Mouse (Mus musculus) midbrain, embryonic 12.5 days (tissue): Measurements from ENCODE around the gene Gemin8. TPM values are rescaled to one million over a fixed set of nuclear protein-coding genes. Genes with fewer than 3 reads are reported as not detected.

Experiments used
- ATAC-seq: fragments of 200-750 bp; cut with Nextera tagmentation; 2 replicates; pipeline ENCODE4 v1.8.0; 2017; ENCODE audit warnings: low read depth, moderate TSS enrichment, moderate library complexity; ENCODE audit not compliant: low FRiP score
- H3K27ac ChIP-seq: fragments of 300-500 bp; sonication (generic); replicated peaks from 2 replicates; pipeline ENCODE4 v1.5.1; 2016; ENCODE audit warnings: mild to moderate bottlenecking
- H3K27me3 ChIP-seq: fragments of 300-500 bp; sonication (generic); 2 replicates; pipeline ENCODE4 v1.6.1; 2016; ENCODE audit warnings: mild to moderate bottlenecking
- H3K36me3 ChIP-seq: fragments of 300-500 bp; sonication (generic); 2 replicates; pipeline ENCODE4 v1.6.1; 2016
- H3K4me1 ChIP-seq: fragments of 300-500 bp; sonication (generic); 2 replicates; pipeline ENCODE4 v1.6.1; 2016
- H3K4me2 ChIP-seq: fragments of 300-500 bp; sonication (generic); replicated peaks from 2 replicates; pipeline ENCODE4 v1.6.1; 2016; ENCODE audit warnings: mild to moderate bottlenecking, moderate library complexity
- H3K4me3 ChIP-seq: fragments of 300-500 bp; sonication (generic); 2 replicates; pipeline ENCODE4 v1.5.1; 2016; ENCODE audit warnings: mild to moderate bottlenecking
- H3K9ac ChIP-seq: fragments of 300-500 bp; sonication (generic); replicated peaks from 2 replicates; pipeline ENCODE4 v1.6.1; 2016; ENCODE audit warnings: mild to moderate bottlenecking, moderate library complexity
- H3K9me3 ChIP-seq: fragments of 300-500 bp; sonication (generic); 2 replicates; pipeline ENCODE4 v1.6.1; 2016; ENCODE audit warnings: mild to moderate bottlenecking
- WGBS: fragments of 180-500 bp; shearing (Covaris S2); methylation state at CpG from one replicate; pipeline ENCODE4 v1.1.7; 2016; 5-methylcytosine and 5-hydroxymethylcytosine counted together
- polyA plus RNA-seq: library from polyadenylated mRNA; unstranded; fragments of >200 nt; fragmentation: Nextera tagmentation; extraction: Ambion mirVana; gene quantifications from 2 replicates; pipeline ENCODE4 v1.2.1, GENCODE M21; 2016

Gemin8 gene
- 11.5 and 13.2 TPM in 2 replicates for polyA plus RNA-seq

- peaks cover 9% of the 10 kb centered on the region; the same call in 1 of the 2 replicates for H3K4me1 ChIP-seq
- WGBS: 19% methylated on average over 31 of the region's 31 CpGs
- peaks cover 19% of the 10 kb centered on the region for H3K27me3 ChIP-seq
- H3K9ac ChIP-seq: peak within 1 kb of the TSS; percentile 46; the same call in 1 of the 2 replicates
- H3K27ac ChIP-seq: peak within 1 kb of the TSS; percentile 86
- H3K4me2 ChIP-seq: peak within 1 kb of the TSS; percentile 51
- H3K36me3 ChIP-seq: no peaks in the 10 kb centered on the region
- ATAC-seq: peak; percentile 99
- peak within 1 kb of the TSS; percentile 47 for H3K4me3 ChIP-seq
- no peaks in the 10 kb centered on the region for H3K9me3 ChIP-seq
These were observed at the start of gene Gemin8 for GRCm38 (mm10) chrX:166169892-166170799. Gene Gemin8, plus strand, starts transcription at chrX:166170454.

DNA sequence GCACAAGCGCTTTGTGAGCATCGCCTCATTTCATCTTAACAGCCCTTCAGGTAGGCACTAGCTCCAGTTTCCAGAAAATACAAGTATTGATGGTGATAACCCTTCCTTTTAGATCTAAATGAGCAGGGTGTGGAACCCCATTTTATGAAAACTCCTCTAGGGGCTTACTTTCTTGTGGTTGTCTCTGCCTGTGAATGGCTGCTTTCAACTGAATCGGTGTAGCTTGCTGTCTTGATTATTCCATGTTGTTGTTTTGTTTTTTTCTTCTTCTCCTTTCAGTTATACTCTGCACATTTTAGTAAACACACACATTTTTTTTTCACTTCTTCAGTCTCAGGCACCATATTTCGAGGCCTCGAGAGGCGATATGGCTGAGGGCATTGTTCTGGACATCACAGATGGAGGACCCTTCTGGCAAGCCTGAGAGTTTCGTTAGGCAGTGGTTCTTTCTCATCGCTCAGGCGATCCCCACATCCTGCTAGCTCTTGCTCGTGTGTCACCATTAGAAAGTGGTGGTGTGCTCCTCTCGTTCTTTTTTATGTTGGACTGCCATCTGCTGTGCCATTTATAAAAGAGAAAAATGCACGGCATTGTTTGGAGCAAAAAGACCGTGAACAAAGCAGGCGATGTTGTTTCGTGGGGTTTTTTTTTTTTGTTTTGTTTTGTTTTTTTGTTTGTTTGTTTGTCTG lies 23.0 kb upstream of the Gemin8 start:
- H3K4me3 ChIP-seq: no peak overlapping the region
- no peak overlapping the region for H3K9ac ChIP-seq
- H3K27me3 ChIP-seq: peaks cover 15% of the 10 kb centered on the region; the same call in 1 of the 2 replicates
- H3K4me1 ChIP-seq: no peaks in the 10 kb centered on the region
- H3K36me3 ChIP-seq: no peaks in the 10 kb centered on the region
- no peak overlapping the region for H3K4me2 ChIP-seq
- peak; percentile 58; the same call in 1 of the 2 replicates for ATAC-seq
- H3K27ac ChIP-seq: no peak overlapping the region
- 65% methylated on average over 15 of the region's 15 CpGs for WGBS
- no peaks in the 10 kb centered on the region for H3K9me3 ChIP-seq

DNA sequence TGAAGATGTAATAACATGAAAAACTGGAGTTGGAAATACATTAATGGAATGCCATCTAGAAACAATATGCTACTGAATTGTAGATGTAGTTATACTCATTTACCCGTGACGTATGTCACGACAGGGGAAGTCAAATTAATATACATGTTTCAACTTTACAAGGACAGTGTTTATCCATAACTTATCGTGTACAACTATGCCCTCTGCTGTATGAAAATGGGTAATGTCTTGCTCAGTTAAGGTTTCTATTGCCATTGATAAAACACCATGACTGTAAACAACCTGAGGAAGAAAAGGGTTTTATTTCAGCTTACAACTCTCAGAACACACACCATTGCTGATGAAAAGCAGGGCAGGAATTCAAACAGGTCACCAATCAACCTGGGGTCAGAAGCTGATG lies 7.5 kb upstream of the Gemin8 start:
- ATAC-seq: no peak
- H3K36me3 ChIP-seq: no peaks in the 10 kb centered on the region
- H3K4me3 ChIP-seq: no peak overlapping the region

DNA sequence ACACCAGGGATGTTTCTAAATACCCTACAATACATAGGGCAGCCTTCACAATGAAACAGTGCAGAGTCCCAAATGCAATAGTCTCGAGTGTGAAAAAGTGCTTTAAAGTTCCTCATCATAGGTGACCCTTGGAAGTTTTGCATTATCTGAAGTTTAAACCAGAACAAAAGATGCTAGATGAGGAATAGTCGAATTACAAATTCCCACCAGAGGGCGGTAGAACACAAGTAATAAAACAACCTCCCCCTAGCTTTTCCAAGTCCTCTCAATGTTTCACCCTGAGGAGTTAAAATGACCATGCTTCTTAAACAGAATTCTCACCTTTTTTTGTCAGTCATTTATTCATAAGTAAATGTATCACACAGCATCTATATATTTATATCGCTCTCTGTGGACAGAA lies 2.9 kb upstream of the Gemin8 start:
- ATAC-seq: no peak
- Histone ChIP-seq H3K9me3 (no peaks in the 10 kb centered on the region), H3K27me3 (peaks cover 20% of the 10 kb centered on the region; the same call in 1 of the 2 replicates), H3K4me2 (no peak overlapping the region), H3K27ac (no peak overlapping the region), H3K36me3 (no peaks in the 10 kb centered on the region), H3K9ac (no peak overlapping the region), H3K4me1 (0 out of 2 replicates have a peak, but pooled peaks cover under 1% of the 10 kb centered on the region), H3K4me3 (no peak overlapping the region)
- 13% methylated on average over 4 of the region's 4 CpGs for WGBS

More for the DNA sequence above, 7.5 kb upstream of the Gemin8 start:
- no peak overlapping the region for H3K9ac ChIP-seq
- no peak overlapping the region for H3K27ac ChIP-seq
- 0 out of 2 replicates have a peak, but pooled peaks cover 7% of the 10 kb centered on the region for H3K27me3 ChIP-seq
- H3K4me1 ChIP-seq: no peaks in the 10 kb centered on the region
- H3K4me2 ChIP-seq: no peak overlapping the region
- no peaks in the 10 kb centered on the region for H3K9me3 ChIP-seq
- WGBS: 67% methylated on average over 4 of the region's 4 CpGs

DNA sequence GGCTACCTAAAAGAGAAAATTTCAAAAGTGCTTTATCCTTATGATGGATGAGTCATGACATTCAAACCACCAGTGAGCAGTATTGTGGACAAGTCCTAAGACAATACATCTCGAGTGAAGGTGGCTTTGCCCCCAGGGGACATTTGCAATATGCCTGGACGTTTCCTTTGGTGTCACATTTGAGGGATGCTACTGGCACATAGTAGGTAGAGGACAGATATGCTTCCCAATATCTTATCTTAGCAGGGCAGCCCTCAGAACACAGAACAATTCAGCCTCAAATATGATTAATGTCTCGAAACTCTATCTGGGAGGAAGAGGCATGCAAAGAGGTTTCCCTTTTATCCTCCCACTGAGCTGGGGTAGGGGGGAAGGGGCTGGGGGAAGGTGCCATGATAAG lies 2.3 kb upstream of the Gemin8 start:
- H3K27ac ChIP-seq: no peak overlapping the region
- ATAC-seq: no peak
- peaks cover 20% of the 10 kb centered on the region; the same call in 1 of the 2 replicates for H3K27me3 ChIP-seq
- peaks cover 7% of the 10 kb centered on the region; the same call in 1 of the 2 replicates for H3K4me1 ChIP-seq
- H3K4me3 ChIP-seq: no peak overlapping the region
- H3K9ac ChIP-seq: no peak overlapping the region
- 55% methylated on average over 3 of the region's 3 CpGs for WGBS
- no peaks in the 10 kb centered on the region for H3K9me3 ChIP-seq
- H3K4me2 ChIP-seq: no peak overlapping the region
- no peaks in the 10 kb centered on the region for H3K36me3 ChIP-seq

DNA sequence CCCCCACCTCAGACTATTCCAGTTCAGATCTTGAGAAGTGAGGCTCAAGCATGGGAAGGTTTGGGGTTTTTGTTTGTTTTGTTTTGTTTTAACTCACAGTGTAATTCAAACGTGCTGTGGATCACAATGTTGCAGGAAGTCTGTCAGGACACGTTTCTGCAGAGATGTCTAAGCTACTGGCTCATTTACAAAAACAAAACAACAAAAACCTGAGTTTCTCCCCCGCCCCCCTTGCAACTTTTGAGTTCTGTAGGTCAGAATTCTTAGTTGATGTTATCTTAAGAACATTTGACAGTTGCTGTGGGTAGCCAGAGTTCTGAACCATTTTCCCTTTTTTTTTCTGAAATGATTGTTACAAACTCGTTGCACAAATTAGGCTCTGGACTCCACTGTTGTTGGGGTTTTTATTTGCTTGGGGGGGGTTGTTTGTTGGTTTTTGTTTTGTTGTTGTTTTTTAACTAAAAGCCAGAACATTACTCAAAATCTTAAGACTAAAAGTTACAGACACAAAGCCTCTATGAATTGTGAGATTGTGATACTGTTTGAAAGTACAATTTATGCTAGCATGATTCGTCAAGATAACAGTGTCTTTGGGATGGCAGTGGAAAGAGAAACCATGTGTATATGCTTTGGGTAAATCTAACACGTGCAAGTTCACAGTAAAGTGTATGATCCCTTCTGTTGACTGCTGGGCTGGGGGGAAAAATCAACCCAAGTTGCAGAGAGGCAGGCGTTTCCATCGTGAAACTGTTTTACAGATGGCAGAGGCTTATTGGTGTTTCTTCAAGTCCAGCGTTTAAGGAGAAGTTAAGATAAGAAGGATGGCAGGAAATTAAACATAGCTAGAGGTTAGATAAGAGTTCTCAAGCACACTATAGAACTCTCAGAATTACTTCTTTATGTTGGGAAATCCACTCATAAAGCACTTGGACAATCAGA lies 815 bp downstream of the Gemin8 start:
- H3K27me3 ChIP-seq: peaks cover 19% of the 10 kb centered on the region
- peak overlapping the region; percentile 47 for H3K4me3 ChIP-seq
- ATAC-seq: no peak
- peak overlapping the region; percentile 46; the same call in 1 of the 2 replicates for H3K9ac ChIP-seq
- no peaks in the 10 kb centered on the region for H3K9me3 ChIP-seq
- peak overlapping the region; percentile 51 for H3K4me2 ChIP-seq
- no peaks in the 10 kb centered on the region for H3K36me3 ChIP-seq
- 34% methylated on average over 9 of the region's 9 CpGs for WGBS
- H3K4me1 ChIP-seq: peaks cover 9% of the 10 kb centered on the region; the same call in 1 of the 2 replicates
- peak overlapping the region; percentile 86 for H3K27ac ChIP-seq

DNA sequence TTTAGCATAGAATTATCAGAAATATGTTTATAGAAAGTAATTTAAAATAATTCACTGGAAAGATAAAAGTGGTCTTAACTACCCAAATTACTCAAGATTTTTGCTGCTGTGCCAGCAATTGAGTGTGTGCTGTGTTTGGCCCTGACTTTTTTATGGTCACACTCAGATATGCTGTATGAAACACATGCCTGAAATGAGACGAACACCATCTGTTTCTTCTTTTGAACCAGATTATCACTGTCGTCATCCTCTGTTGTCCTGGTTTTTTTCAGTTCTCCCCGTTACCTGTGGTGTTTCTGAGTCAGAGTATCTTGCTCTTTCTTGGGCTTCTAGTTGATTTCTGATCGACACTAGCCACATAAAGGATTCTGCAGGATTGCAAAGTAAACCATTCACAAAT lies 1.8 kb downstream of the Gemin8 start:
- no peak for ATAC-seq
- Histone ChIP-seq H3K27me3 (peaks cover 19% of the 10 kb centered on the region), H3K4me3 (no peak overlapping the region), H3K27ac (no peak overlapping the region), H3K4me1 (peaks cover 9% of the 10 kb centered on the region; the same call in 1 of the 2 replicates), H3K9ac (no peak overlapping the region), H3K36me3 (no peaks in the 10 kb centered on the region), H3K4me2 (peak overlapping the region; percentile 51; the same call in 1 of the 2 replicates), H3K9me3 (no peaks in the 10 kb centered on the region)
- 74% methylated on average over 4 of the region's 4 CpGs for WGBS

DNA sequence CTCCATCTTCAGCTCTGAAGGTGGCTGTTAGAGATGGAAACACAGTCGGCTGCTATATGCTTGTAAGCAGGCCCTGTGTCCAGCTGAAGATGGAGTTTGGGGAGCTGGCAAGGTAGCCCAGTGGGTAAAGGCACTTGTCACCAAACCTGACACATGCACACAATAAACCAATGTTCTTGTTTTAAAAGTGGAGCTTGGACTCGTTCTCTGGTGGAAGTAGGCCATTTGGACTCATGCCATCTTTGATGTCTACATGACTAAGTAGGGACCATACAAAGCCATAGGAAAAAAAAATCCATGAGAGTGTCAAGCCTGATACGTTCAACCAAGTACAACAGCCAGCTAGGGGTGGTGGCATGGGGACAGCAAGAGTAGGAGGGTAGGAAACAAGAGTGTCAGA lies 2.4 kb downstream of the Gemin8 start:
- peaks cover 18% of the 10 kb centered on the region for H3K27me3 ChIP-seq
- no peak overlapping the region for H3K27ac ChIP-seq
- H3K4me3 ChIP-seq: no peak overlapping the region

DNA sequence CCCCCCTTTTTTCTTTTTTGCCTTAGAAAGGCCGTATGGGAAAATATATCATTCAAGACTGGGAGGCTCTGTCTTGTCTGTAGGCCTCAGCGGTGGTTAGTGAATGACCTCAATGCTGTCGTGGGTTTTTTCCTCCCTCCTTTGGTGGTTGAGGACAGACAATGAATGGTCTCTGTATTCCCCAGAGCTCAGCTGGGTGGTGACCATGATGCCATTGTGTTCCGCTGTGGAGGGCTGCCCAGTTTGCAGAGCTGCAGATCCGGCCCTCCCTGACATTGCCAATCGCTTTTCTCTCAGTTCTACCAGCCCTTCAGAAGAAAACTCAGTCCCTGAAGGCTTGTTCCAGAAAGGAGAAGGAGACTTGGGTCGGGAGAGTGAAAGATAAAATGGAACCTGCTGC lies 3.5 kb downstream of the Gemin8 start:
- Histone ChIP-seq H3K4me1 (peaks cover 9% of the 10 kb centered on the region; the same call in 1 of the 2 replicates), H3K4me3 (no peak overlapping the region), H3K27me3 (peaks cover 10% of the 10 kb centered on the region), H3K9ac (no peak overlapping the region), H3K4me2 (no peak overlapping the region), H3K27ac (peak overlapping the region; percentile 54; the same call in 1 of the 2 replicates), H3K9me3 (no peaks in the 10 kb centered on the region), H3K36me3 (no peaks in the 10 kb centered on the region)
- 44% methylated on average over 7 of the region's 7 CpGs for WGBS
- 0 out of 2 replicates have a peak, but pooled peaks have one; percentile 17 for ATAC-seq

More for the DNA sequence above, 2.4 kb downstream of the Gemin8 start:
- Histone ChIP-seq H3K9me3 (no peaks in the 10 kb centered on the region), H3K4me1 (peaks cover 9% of the 10 kb centered on the region; the same call in 1 of the 2 replicates), H3K4me2 (no peak overlapping the region), H3K9ac (no peak overlapping the region), H3K36me3 (no peaks in the 10 kb centered on the region)
- no peak for ATAC-seq
- 86% methylated on average over 3 of the region's 3 CpGs for WGBS

- no peaks in the 10 kb centered on the region for H3K9me3 ChIP-seq
- H3K27me3 ChIP-seq: peaks cover 8% of the 10 kb centered on the region
- 0 out of 2 replicates have a peak, but pooled peaks cover 2% of the 10 kb centered on the region for H3K4me1 ChIP-seq
- H3K27ac ChIP-seq: no peak overlapping the region
- H3K9ac ChIP-seq: no peak overlapping the region
- ATAC-seq: no peak
- H3K4me3 ChIP-seq: no peak overlapping the region
- H3K4me2 ChIP-seq: no peak overlapping the region
- H3K36me3 ChIP-seq: no peaks in the 10 kb centered on the region
- WGBS: 89% methylated on average over 7 of the region's 7 CpGs
These were observed 7.7 kb downstream of the Gemin8 start for GRCm38 (mm10) chrX:166177929-166178328.

GRCm38 (mm10) chrX:166183094-166183493 lies 12.8 kb downstream of the Gemin8 start:
- H3K27ac ChIP-seq: no peak overlapping the region
- ATAC-seq: no peak
- no peaks in the 10 kb centered on the region for H3K4me1 ChIP-seq
- H3K4me2 ChIP-seq: no peak overlapping the region
- 86% methylated on average over 3 of the region's 3 CpGs for WGBS
- no peaks in the 10 kb centered on the region for H3K9me3 ChIP-seq
- H3K4me3 ChIP-seq: no peak overlapping the region
- peaks cover 13% of the 10 kb centered on the region; the same call in 1 of the 2 replicates for H3K27me3 ChIP-seq
- no peak overlapping the region for H3K9ac ChIP-seq
- H3K36me3 ChIP-seq: no peaks in the 10 kb centered on the region
